Mouse (Mus musculus): ENCODE data around the gene Spata3. TPM values are rescaled to one million over a fixed set of nuclear protein-coding genes. Genes with fewer than 3 reads are reported as not detected.
A peak's percentile ranks its signal among the peaks of the same experiment; 100 is the strongest.
"Not testable (repeated sequence)": the region's sequence is repeated elsewhere in the genome, so short reads cannot be mapped to it uniquely, and the experiment has no call there.

Gene Spata3
- total RNA-seq (2021), result 1 to 10 TPM; 1.2 to 1.8 TPM
- long read RNA-seq, partial matches to known transcripts, result 0 of 3 reads
- long read RNA-seq, other reads (novel, unspliced or antisense), result 3 of 3 reads

- DNase-seq (ENCODE audit: low spot score in 2 of 2), result no peak
These were observed at the start of gene Spata3 for GRCm38 (mm10) chr1:86016516-86016915. Gene Spata3, plus strand, starts transcription at chr1:86016816.

GRCm38 (mm10) chr1:85969081-85969480, 47.5 kb upstream of the Spata3 start:
- no peak for DNase-seq (ENCODE audit: low spot score in 2 of 2)

GRCm38 (mm10) chr1:85969519-85969918, 47.1 kb upstream of the Spata3 start:
- DNase-seq (ENCODE audit: low spot score in 2 of 2), result peak; percentile 63 to 68

- DNase-seq (ENCODE audit: low spot score in 2 of 2), result no peak
These were observed 45.5 kb upstream of the Spata3 start for GRCm38 (mm10) chr1:85971070-85971469.

- no peak for DNase-seq (ENCODE audit: low spot score in 2 of 2)
These were observed 44.3 kb upstream of the Spata3 start for GRCm38 (mm10) chr1:85972341-85972740.

- no peak for DNase-seq (ENCODE audit: low spot score in 2 of 2)
These were observed 43.1 kb upstream of the Spata3 start for GRCm38 (mm10) chr1:85973468-85973877.

- no peak for DNase-seq (ENCODE audit: low spot score in 2 of 2)
These were observed 38.9 kb upstream of the Spata3 start for GRCm38 (mm10) chr1:85977709-85978108.

- peak in 1 of 2 experiments; percentile 22 for DNase-seq (ENCODE audit: low spot score in 2 of 2)
These were observed 34.8 kb upstream of the Spata3 start for GRCm38 (mm10) chr1:85981738-85982357.

- DNase-seq (ENCODE audit: low spot score in 2 of 2), result no peak
These were observed 30.8 kb upstream of the Spata3 start for GRCm38 (mm10) chr1:85985784-85986183.

- DNase-seq (ENCODE audit: low spot score in 2 of 2), result no peak
These were observed 28.3 kb upstream of the Spata3 start for GRCm38 (mm10) chr1:85988351-85988750.

GRCm38 (mm10) chr1:85988882-85989281, 27.7 kb upstream of the Spata3 start:
- DNase-seq (ENCODE audit: low spot score in 2 of 2), result not testable (repeated sequence)

GRCm38 (mm10) chr1:85992175-85992574, 24.4 kb upstream of the Spata3 start:
- DNase-seq (ENCODE audit: low spot score in 2 of 2), result no peak

- DNase-seq (ENCODE audit: low spot score in 2 of 2), result no peak
These were observed 23.1 kb upstream of the Spata3 start for GRCm38 (mm10) chr1:85993541-85993940.

GRCm38 (mm10) chr1:85997221-85997620, 19.4 kb upstream of the Spata3 start:
- DNase-seq (ENCODE audit: low spot score in 2 of 2), result no peak

GRCm38 (mm10) chr1:85998012-85998411, 18.6 kb upstream of the Spata3 start:
- DNase-seq (ENCODE audit: low spot score in 2 of 2), result no peak

- no peak for DNase-seq (ENCODE audit: low spot score in 2 of 2)
These were observed 16.6 kb upstream of the Spata3 start for GRCm38 (mm10) chr1:85999853-86000570.

GRCm38 (mm10) chr1:86005540-86005939, 11.1 kb upstream of the Spata3 start:
- DNase-seq (ENCODE audit: low spot score in 2 of 2), result no peak

GRCm38 (mm10) chr1:86006040-86006439, 10.6 kb upstream of the Spata3 start:
- DNase-seq (ENCODE audit: low spot score in 2 of 2), result no peak

GRCm38 (mm10) chr1:86007778-86008177, 8.8 kb upstream of the Spata3 start:
- DNase-seq (ENCODE audit: low spot score in 2 of 2), result peak; percentile 96

GRCm38 (mm10) chr1:86015758-86016157, 858 bp upstream of the Spata3 start:
- DNase-seq (ENCODE audit: low spot score in 2 of 2), result not testable (repeated sequence)

GRCm38 (mm10) chr1:86018235-86019055, 1.8 kb downstream of the Spata3 start:
- DNase-seq (ENCODE audit: low spot score in 2 of 2), result peak; percentile 74 to 82
